Mouse (Mus musculus): ENCODE data around the gene Mettl5. TPM values are rescaled to one million over a fixed set of nuclear protein-coding genes. Genes with fewer than 3 reads are reported as not detected.

Gene Mettl5
- total RNA-seq, 2 experiments from 2014 or later: 14.3 to 14.8 TPM

Other genes with a start within 250 kb of the Mettl5 start
- 1 to 10 TPM; 6.3 to 6.7 TPM for gene Bbs5, start 238.4 kb downstream of the Mettl5 start, total RNA-seq (2021)
- gene Klhl41, start 215.5 kb downstream of the Mettl5 start, total RNA-seq (2021): 100 to 1,000 TPM; 564 to 620 TPM
- 10 to 100 TPM; 12.6 to 15.8 TPM for gene Fastkd1, start 172.1 kb downstream of the Mettl5 start, total RNA-seq (2021)
- 10 to 100 TPM; 44.2 to 63.2 TPM for gene Ppig, start 163.1 kb downstream of the Mettl5 start, total RNA-seq (2021)
- under 1 TPM; 0.83 to 0.88 TPM for gene Ccdc173, start 96.0 kb downstream of the Mettl5 start, total RNA-seq (2021)
- gene Phospho2, start 96.0 kb downstream of the Mettl5 start, total RNA-seq (2021): 10 to 100 TPM in 1 of 2 experiments, 1 to 10 TPM in 1; 9.5 to 14.0 TPM
- gene Klhl23, start 63.7 kb downstream of the Mettl5 start, total RNA-seq (2021): 10 to 100 TPM; 27.1 to 30.4 TPM
- gene Ssb, start 24.1 kb downstream of the Mettl5 start, total RNA-seq (2021): 100 to 1,000 TPM; 123 to 143 TPM
- 100 to 1,000 TPM in 1 of 2 experiments, 10 to 100 TPM in 1; 95.3 to 106 TPM for gene Ubr3, start 11.6 kb upstream of the Mettl5 start, total RNA-seq (2021)
- under 1 TPM; 0.10 to 0.13 TPM for gene Myo3b, start 153.5 kb upstream of the Mettl5 start, total RNA-seq (2021)

Measured in gastrocnemius, postnatal 4 days (tissue).